Mouse (Mus musculus) neural tube, embryonic 14.5 days (tissue): Measurements from ENCODE around the gene Preb. TPM values are rescaled to one million over a fixed set of nuclear protein-coding genes. Genes with fewer than 3 reads are reported as not detected.

Experiments
- ATAC-seq: fragments of 200-750 bp; cut with Nextera tagmentation; 2 replicates; pipeline ENCODE4 v1.8.0; 2017; ENCODE audit warnings: low read depth, mild to moderate bottlenecking, moderate TSS enrichment, moderate library complexity
- H3K27ac ChIP-seq: fragments of 300-500 bp; sonication (generic); 2 replicates; pipeline ENCODE4 v1.5.1; 2014; ENCODE audit warnings: low read depth, mild to moderate bottlenecking, control low read depth, low read length, moderate library complexity, mixed read lengths
- H3K27me3 ChIP-seq: fragments of 300-500 bp; sonication (generic); 2 replicates; pipeline ENCODE4 v1.6.1; 2014; ENCODE audit warnings: low read length; ENCODE audit not compliant: control insufficient read depth, insufficient read depth
- H3K36me3 ChIP-seq: fragments of 300-500 bp; sonication (generic); 2 replicates; pipeline ENCODE4 v1.6.1; 2014; ENCODE audit warnings: low read length, mixed read lengths; ENCODE audit not compliant: control insufficient read depth, insufficient read depth
- H3K4me1 ChIP-seq: fragments of 300-500 bp; sonication (generic); 2 replicates; pipeline ENCODE4 v1.6.1; 2014; ENCODE audit warnings: low read length; ENCODE audit not compliant: control insufficient read depth, insufficient read depth
- H3K4me2 ChIP-seq: fragments of 300-500 bp; sonication (generic); 2 replicates; pipeline ENCODE4 v1.6.1; 2014; ENCODE audit warnings: mild to moderate bottlenecking, low read depth, low read length, control low read depth
- H3K4me3 ChIP-seq: fragments of 300-500 bp; sonication (generic); 2 replicates; pipeline ENCODE4 v1.5.1; 2014; ENCODE audit warnings: low read depth, low read length, control low read depth, mixed read lengths
- H3K9ac ChIP-seq: fragments of 300-500 bp; sonication (generic); replicated peaks from 2 replicates; pipeline ENCODE4 v1.6.1; 2014; ENCODE audit warnings: low read depth, mild to moderate bottlenecking, control low read depth, low read length, mixed read lengths
- H3K9me3 ChIP-seq: fragments of 300-500 bp; sonication (generic); 2 replicates; pipeline ENCODE4 v1.6.1; 2016; ENCODE audit warnings: low read length; ENCODE audit not compliant: control insufficient read depth
- WGBS: fragments of 180-500 bp; shearing (Covaris S2); extraction: QIAGEN DNeasy Blood & Tissue Kit; methylation state at CpG from one replicate; pipeline ENCODE4 v1.1.7; 2014; 5-methylcytosine and 5-hydroxymethylcytosine counted together
- polyA plus RNA-seq: library from polyadenylated mRNA; unstranded; fragments of >200 nt; fragmentation: Nextera tagmentation; extraction: Ambion mirVana; gene quantifications from 2 replicates; pipeline ENCODE4 v1.2.1, GENCODE M21; 2014

Preb gene
- polyA plus RNA-seq, 1 experiment from 2014 or later: 80.0 TPM

GRCm38 (mm10) chr5:30950451-30950850 lies 9.7 kb downstream of the Preb start:
- Histone ChIP-seq H3K9ac (peak overlapping the region; percentile 43; the same call in 1 of the 2 replicates), H3K9me3 (no peaks in the 10 kb centered on the region), H3K4me1 (0 out of 2 replicates have a peak, but pooled peaks cover 8% of the 10 kb centered on the region), H3K4me2 (peak overlapping the region; percentile 74), H3K36me3 (peaks cover 32% of the 10 kb centered on the region), H3K27ac (no peak overlapping the region), H3K27me3 (no peaks in the 10 kb centered on the region), H3K4me3 (peak overlapping the region; percentile 45)
- WGBS: 67% methylated on average over 4 of the region's 4 CpGs
- ATAC-seq: no peak

- H3K27ac ChIP-seq: peak overlapping the region; percentile 62
- peaks cover 25% of the 10 kb centered on the region for H3K36me3 ChIP-seq
- H3K4me1 ChIP-seq: 0 out of 2 replicates have a peak, but pooled peaks cover 11% of the 10 kb centered on the region
- ATAC-seq: peak; percentile 85
- peak overlapping the region; percentile 45 for H3K4me3 ChIP-seq
- no peaks in the 10 kb centered on the region for H3K9me3 ChIP-seq
- H3K4me2 ChIP-seq: peak overlapping the region; percentile 74
- under 1% methylated on average over 31 of the region's 31 CpGs for WGBS
- H3K27me3 ChIP-seq: no peaks in the 10 kb centered on the region
- H3K9ac ChIP-seq: peak overlapping the region; percentile 43
Observed at GRCm38 (mm10) chr5:30949654-30950326, 10.4 kb downstream of the Preb start.

- H3K4me2 ChIP-seq: no peak overlapping the region
- no peak overlapping the region for H3K9ac ChIP-seq
- H3K27ac ChIP-seq: no peak overlapping the region
- no peaks in the 10 kb centered on the region for H3K27me3 ChIP-seq
- H3K4me3 ChIP-seq: no peak overlapping the region
- WGBS: 76% methylated on average over 5 of the region's 5 CpGs
- ATAC-seq: no peak
- 0 out of 2 replicates have a peak, but pooled peaks cover 11% of the 10 kb centered on the region for H3K4me1 ChIP-seq
- 0 out of 2 replicates have a peak, but pooled peaks cover 16% of the 10 kb centered on the region for H3K36me3 ChIP-seq
- no peaks in the 10 kb centered on the region for H3K9me3 ChIP-seq
Observed at GRCm38 (mm10) chr5:30948620-30949019, 11.5 kb downstream of the Preb start.

DNA sequence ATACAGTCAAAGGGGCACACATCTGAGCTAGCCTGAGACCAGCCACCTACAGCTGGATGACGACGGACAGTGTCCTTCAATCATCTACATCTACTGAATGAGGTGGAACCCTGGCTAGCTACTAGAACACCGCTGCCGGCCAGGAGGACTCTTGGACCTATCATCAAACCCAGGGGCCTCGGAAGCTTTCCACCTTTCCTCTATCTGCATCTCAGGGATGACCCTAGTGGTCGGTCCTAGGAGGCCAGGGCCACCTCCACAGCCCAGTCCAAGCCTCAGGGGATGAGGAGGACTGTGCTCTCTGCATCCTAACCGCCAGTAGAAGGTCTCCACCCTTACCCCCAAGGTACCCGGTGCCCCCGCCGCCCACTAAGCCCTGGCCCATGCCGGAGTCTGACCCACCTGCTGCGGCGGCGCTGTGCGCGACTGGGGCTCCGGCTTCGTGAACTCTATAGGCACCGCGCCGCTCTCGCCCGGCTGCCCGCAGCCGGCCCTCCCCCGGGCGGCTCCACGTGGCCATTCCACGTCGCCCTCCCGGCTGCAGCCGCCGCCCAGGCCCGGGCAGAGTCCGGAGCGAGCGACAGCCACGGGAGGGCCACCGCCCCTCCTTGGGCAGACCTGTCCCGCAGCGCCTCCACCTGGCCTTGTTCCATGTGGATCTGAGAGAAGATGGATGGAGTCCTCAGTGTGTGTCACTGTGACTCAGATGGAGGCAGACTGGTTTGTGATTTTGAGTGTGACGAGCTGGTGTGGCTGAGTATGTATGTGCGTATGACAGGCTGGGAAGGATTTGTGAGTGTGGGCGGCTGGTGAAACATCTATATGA lies 15.0 kb downstream of the Preb start, which contains the start of gene Cgref1:
Gene Cgref1, minus strand, starts transcription at position 636 of the 826 bp plus-strand sequence.
- no peaks in the 10 kb centered on the region for H3K36me3 ChIP-seq
- 0 out of 2 replicates have a peak, but pooled peaks cover 3% of the 10 kb centered on the region for H3K4me1 ChIP-seq
- no peaks in the 10 kb centered on the region for H3K9me3 ChIP-seq
- H3K27me3 ChIP-seq: no peaks in the 10 kb centered on the region
- 4% methylated on average over 44 of the region's 44 CpGs for WGBS
- H3K4me2 ChIP-seq: peak within 1 kb of the TSS; percentile 85
- H3K9ac ChIP-seq: peak within 1 kb of the TSS; percentile 77
- peak; percentile 72 for ATAC-seq
- H3K27ac ChIP-seq: no peak within 1 kb of the TSS
- peak within 1 kb of the TSS; percentile 48 for H3K4me3 ChIP-seq

DNA sequence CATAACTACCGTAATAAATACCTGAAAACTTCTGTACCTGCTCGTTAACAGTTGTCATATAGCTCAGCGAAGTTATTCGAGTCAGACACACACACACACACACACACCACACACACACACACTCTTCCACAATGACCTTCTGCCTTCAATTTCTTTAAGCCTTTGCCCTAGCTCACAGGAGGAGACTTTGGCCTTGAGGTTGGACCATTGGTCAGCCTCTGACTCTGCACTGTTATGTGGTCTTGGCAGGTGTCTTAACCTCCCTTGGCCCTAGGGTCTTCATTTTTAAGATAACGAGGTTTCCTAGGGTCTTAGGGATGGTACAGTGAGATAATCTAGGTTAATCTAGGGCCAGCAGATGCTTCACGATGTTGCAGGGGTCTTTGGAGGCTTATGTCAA lies 15.8 kb downstream of the Preb start:
- Histone ChIP-seq H3K4me2 (peak overlapping the region; percentile 85), H3K9ac (no peak overlapping the region), H3K4me3 (peak overlapping the region; percentile 48; the same call in 1 of the 2 replicates), H3K9me3 (no peaks in the 10 kb centered on the region), H3K4me1 (0 out of 2 replicates have a peak, but pooled peaks cover 3% of the 10 kb centered on the region), H3K27me3 (no peaks in the 10 kb centered on the region), H3K36me3 (no peaks in the 10 kb centered on the region), H3K27ac (no peak overlapping the region)
- no peak for ATAC-seq
- WGBS: 89% methylated on average over 6 of the region's 6 CpGs

- Histone ChIP-seq H3K36me3 (no peaks in the 10 kb centered on the region), H3K4me1 (0 out of 2 replicates have a peak, but pooled peaks cover 3% of the 10 kb centered on the region), H3K9ac (no peak overlapping the region), H3K27me3 (no peaks in the 10 kb centered on the region), H3K27ac (no peak overlapping the region), H3K9me3 (no peaks in the 10 kb centered on the region), H3K4me3 (no peak overlapping the region), H3K4me2 (no peak overlapping the region)
- ATAC-seq: no peak
- 96% methylated on average over 2 of the region's 2 CpGs for WGBS
Observed at GRCm38 (mm10) chr5:30943004-30943403, 17.2 kb downstream of the Preb start.

- no peaks in the 10 kb centered on the region; the same call in 1 of the 2 replicates for H3K36me3 ChIP-seq
- no peak overlapping the region for H3K27ac ChIP-seq
- H3K9ac ChIP-seq: no peak overlapping the region
- no peaks in the 10 kb centered on the region for H3K27me3 ChIP-seq
- H3K4me1 ChIP-seq: no peaks in the 10 kb centered on the region
- no peak for ATAC-seq
- H3K9me3 ChIP-seq: no peaks in the 10 kb centered on the region
- WGBS: 93% methylated on average over 5 of the region's 5 CpGs
- H3K4me3 ChIP-seq: no peak overlapping the region
- H3K4me2 ChIP-seq: no peak overlapping the region
Observed at GRCm38 (mm10) chr5:30934725-30935461, 25.3 kb downstream of the Preb start.

- Histone ChIP-seq H3K36me3 (no peaks in the 10 kb centered on the region; the same call in 1 of the 2 replicates), H3K9me3 (no peaks in the 10 kb centered on the region), H3K4me2 (no peak overlapping the region), H3K27ac (no peak overlapping the region), H3K4me1 (no peaks in the 10 kb centered on the region), H3K9ac (no peak overlapping the region), H3K27me3 (no peaks in the 10 kb centered on the region), H3K4me3 (no peak overlapping the region)
- ATAC-seq: no peak
- 71% methylated on average over 5 of the region's 5 CpGs for WGBS
Observed at GRCm38 (mm10) chr5:30933705-30934104, 26.5 kb downstream of the Preb start.
